Mouse (Mus musculus) G1E (cell line): Measurements from ENCODE around the gene Cacng2.

Experiments used
- CTCF ChIP-seq: IDR thresholded peaks from 2 replicates; pipeline ENCODE4 v1.5.1; 2012; ENCODE audit warnings: low read depth, low read length, inconsistent platforms, mixed read lengths
- TAL1 ChIP-seq: conservative IDR thresholded peaks from 2 replicates; pipeline ENCODE4 v1.6.1; 2012; ENCODE audit warnings: low read depth, low read length, inconsistent platforms, mixed read lengths

- TF ChIP-seq CTCF, result no peak
- TF ChIP-seq TAL1, result no peak
Observed at GRCm38 (mm10) chr15:78080326-78080725, 39.5 kb downstream of the Cacng2 start.
